Mouse (Mus musculus) intestine, embryonic 15.5 days (tissue): ENCODE results near the gene Magel2. TPM values are rescaled to one million over a fixed set of nuclear protein-coding genes. Genes with fewer than 3 reads are reported as not detected.

Experiments used
- ATAC-seq: fragments of 200-750 bp; cut with Nextera tagmentation; 2 replicates; pipeline ENCODE4 v1.8.0; 2017; ENCODE audit warnings: moderate TSS enrichment, moderate library complexity
- H3K27ac ChIP-seq: fragments of 300-500 bp; sonication (generic); 2 replicates; pipeline ENCODE4 v1.5.1; 2015; ENCODE audit warnings: mild to moderate bottlenecking, inconsistent platforms
- H3K27me3 ChIP-seq: fragments of 300-500 bp; sonication (generic); replicated peaks from 2 replicates; pipeline ENCODE4 v1.6.1; 2015; ENCODE audit warnings: inconsistent platforms
- H3K36me3 ChIP-seq: fragments of 300-500 bp; sonication (generic); 2 replicates; pipeline ENCODE4 v1.6.1; 2015; ENCODE audit warnings: inconsistent platforms
- H3K4me1 ChIP-seq: fragments of 300-500 bp; sonication (generic); replicated peaks from 2 replicates; pipeline ENCODE4 v1.6.1; 2015; ENCODE audit warnings: inconsistent platforms
- H3K4me2 ChIP-seq: fragments of 300-500 bp; sonication (generic); replicated peaks from 2 replicates; pipeline ENCODE4 v1.6.1; 2015; ENCODE audit warnings: mild to moderate bottlenecking, inconsistent platforms
- H3K4me3 ChIP-seq: fragments of 300-500 bp; sonication (generic); replicated peaks from 2 replicates; pipeline ENCODE4 v1.5.1; 2015; ENCODE audit warnings: inconsistent platforms
- H3K9ac ChIP-seq: fragments of 300-500 bp; sonication (generic); 2 replicates; pipeline ENCODE4 v1.6.1; 2015; ENCODE audit warnings: inconsistent platforms
- H3K9me3 ChIP-seq: fragments of 300-500 bp; sonication (generic); 2 replicates; pipeline ENCODE4 v1.6.1; 2016; ENCODE audit warnings: inconsistent platforms
- WGBS: fragments of 180-500 bp; shearing (Covaris S2); methylation state at CpG from one replicate; pipeline ENCODE4 v1.1.7; 2015; 5-methylcytosine and 5-hydroxymethylcytosine counted together
- polyA plus RNA-seq: library from polyadenylated mRNA; unstranded; fragments of >200 nt; fragmentation: Nextera tagmentation; extraction: Ambion mirVana; gene quantifications from 2 replicates; pipeline ENCODE4 v1.2.1, GENCODE M21; 2015

The Magel2 gene
- polyA plus RNA-seq, 1 experiment from 2014 or later: 0.69 TPM

DNA sequence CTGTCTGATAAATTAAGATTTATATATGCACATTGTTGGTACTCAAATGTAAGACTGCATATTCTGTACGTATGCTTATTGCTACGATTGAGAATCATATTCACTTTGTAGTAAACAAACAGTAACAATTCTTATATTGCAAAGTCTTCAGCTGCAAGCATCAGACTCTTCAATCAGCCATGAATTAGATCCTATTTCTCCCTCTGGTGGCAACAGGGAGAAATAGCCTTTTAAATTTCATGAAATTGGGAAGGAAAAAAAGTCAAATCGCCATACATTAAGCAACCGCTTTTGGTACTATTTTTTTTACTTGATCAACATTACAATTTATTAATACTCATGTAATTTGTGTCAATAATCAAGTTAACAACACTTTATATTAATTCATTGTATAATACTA, 11.5 kb downstream of the Magel2 start:
- no peaks in the 10 kb centered on the region for H3K36me3 ChIP-seq
- no peak overlapping the region for H3K4me3 ChIP-seq
- no peak for ATAC-seq
- no peaks in the 10 kb centered on the region for H3K9me3 ChIP-seq
- 38% methylated on average over 4 of the region's 4 CpGs for WGBS
- no peak overlapping the region for H3K9ac ChIP-seq
- no peak overlapping the region for H3K4me2 ChIP-seq
- H3K27ac ChIP-seq: no peak overlapping the region
- no peaks in the 10 kb centered on the region for H3K4me1 ChIP-seq
- no peaks in the 10 kb centered on the region for H3K27me3 ChIP-seq

DNA sequence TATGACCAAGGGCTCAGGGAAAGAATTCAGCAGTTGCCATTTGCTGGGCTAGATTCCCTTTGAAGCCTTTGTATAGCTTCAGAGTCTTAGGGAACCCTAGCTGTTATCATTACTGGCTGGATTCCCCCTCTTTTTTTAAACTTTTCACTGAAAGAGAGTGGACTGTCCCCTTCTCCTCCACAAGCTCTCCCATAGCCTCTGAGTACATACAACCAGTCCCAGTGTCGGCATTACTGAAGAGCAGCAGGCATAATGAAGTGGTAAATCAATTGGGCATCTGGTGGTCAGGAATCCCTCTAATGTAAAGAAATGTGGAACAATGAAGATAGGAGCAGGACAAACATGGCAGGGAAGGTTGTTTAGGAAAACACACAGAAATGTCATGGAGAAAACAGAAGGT, 15.4 kb downstream of the Magel2 start:
- H3K9me3 ChIP-seq: no peaks in the 10 kb centered on the region
- H3K27ac ChIP-seq: no peak overlapping the region
- H3K4me3 ChIP-seq: no peak overlapping the region
- H3K4me2 ChIP-seq: no peak overlapping the region
- H3K9ac ChIP-seq: no peak overlapping the region
- no peak for ATAC-seq
- H3K36me3 ChIP-seq: no peaks in the 10 kb centered on the region
- no peaks in the 10 kb centered on the region for H3K27me3 ChIP-seq
- no peaks in the 10 kb centered on the region for H3K4me1 ChIP-seq
- WGBS: 48% methylated on average over 1 of the region's 1 CpGs

DNA sequence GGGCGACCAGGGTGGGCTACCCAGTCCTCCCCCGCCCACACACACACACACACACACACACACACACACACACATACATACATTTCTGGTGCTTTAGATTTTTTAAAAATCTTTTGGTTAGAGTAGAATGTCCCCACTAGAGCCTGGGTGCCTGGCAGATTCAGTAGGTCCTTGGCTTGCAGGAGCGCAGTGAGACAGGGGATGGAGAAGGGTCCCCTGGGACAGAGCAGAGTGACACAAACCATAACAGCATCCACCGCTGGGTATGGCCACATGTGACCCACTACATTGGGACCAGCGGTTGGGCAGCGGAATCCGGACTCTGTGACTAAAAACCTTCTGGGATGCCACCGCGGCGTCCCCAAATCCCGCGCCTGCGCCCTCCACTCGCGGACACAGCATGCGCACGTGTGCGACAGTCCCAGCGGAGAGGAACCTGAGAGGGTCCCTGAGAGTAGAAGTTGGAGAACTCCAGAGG, 29.8 kb downstream of the Magel2 start:
- no peaks in the 10 kb centered on the region for H3K4me1 ChIP-seq
- no peaks in the 10 kb centered on the region for H3K9me3 ChIP-seq
- WGBS: 40% methylated on average over 19 of the region's 19 CpGs
- no peak for ATAC-seq
- 0 out of 2 replicates have a peak overlapping the region, but pooled peaks have one; percentile 33 for H3K4me2 ChIP-seq
- H3K9ac ChIP-seq: no peak overlapping the region
- H3K36me3 ChIP-seq: no peaks in the 10 kb centered on the region
- H3K4me3 ChIP-seq: no peak overlapping the region
- no peaks in the 10 kb centered on the region for H3K27me3 ChIP-seq
- H3K27ac ChIP-seq: no peak overlapping the region

- H3K4me1 ChIP-seq: no peaks in the 10 kb centered on the region
- H3K9me3 ChIP-seq: no peaks in the 10 kb centered on the region
- H3K4me2 ChIP-seq: no peak overlapping the region
- no peaks in the 10 kb centered on the region for H3K27me3 ChIP-seq
- no peaks in the 10 kb centered on the region for H3K36me3 ChIP-seq
- no peak for ATAC-seq
- no peak overlapping the region for H3K9ac ChIP-seq
- 55% methylated on average over 3 of the region's 3 CpGs for WGBS
- H3K4me3 ChIP-seq: no peak overlapping the region
- H3K27ac ChIP-seq: no peak overlapping the region
Observed at GRCm38 (mm10) chr7:62407803-62408202, 31.0 kb downstream of the Magel2 start.

GRCm38 (mm10) chr7:62415222-62415621, 38.4 kb downstream of the Magel2 start:
- H3K9me3 ChIP-seq: no peaks in the 10 kb centered on the region
- H3K36me3 ChIP-seq: no peaks in the 10 kb centered on the region
- H3K9ac ChIP-seq: no peak overlapping the region
- H3K27me3 ChIP-seq: no peaks in the 10 kb centered on the region
- no peak overlapping the region for H3K4me2 ChIP-seq
- no peak overlapping the region for H3K27ac ChIP-seq
- WGBS: 83% methylated on average over 1 of the region's 1 CpGs
- no peak for ATAC-seq
- no peak overlapping the region for H3K4me3 ChIP-seq
- H3K4me1 ChIP-seq: 0 out of 2 replicates have a peak, but pooled peaks cover 3% of the 10 kb centered on the region

GRCm38 (mm10) chr7:62416173-62416572, 39.4 kb downstream of the Magel2 start:
- H3K27ac ChIP-seq: no peak overlapping the region
- H3K27me3 ChIP-seq: no peaks in the 10 kb centered on the region
- 0 out of 2 replicates have a peak, but pooled peaks cover 3% of the 10 kb centered on the region for H3K4me1 ChIP-seq
- H3K36me3 ChIP-seq: no peaks in the 10 kb centered on the region
- no peak overlapping the region for H3K4me3 ChIP-seq
- no peak for ATAC-seq
- H3K9me3 ChIP-seq: no peaks in the 10 kb centered on the region
- H3K4me2 ChIP-seq: no peak overlapping the region
- H3K9ac ChIP-seq: no peak overlapping the region

DNA sequence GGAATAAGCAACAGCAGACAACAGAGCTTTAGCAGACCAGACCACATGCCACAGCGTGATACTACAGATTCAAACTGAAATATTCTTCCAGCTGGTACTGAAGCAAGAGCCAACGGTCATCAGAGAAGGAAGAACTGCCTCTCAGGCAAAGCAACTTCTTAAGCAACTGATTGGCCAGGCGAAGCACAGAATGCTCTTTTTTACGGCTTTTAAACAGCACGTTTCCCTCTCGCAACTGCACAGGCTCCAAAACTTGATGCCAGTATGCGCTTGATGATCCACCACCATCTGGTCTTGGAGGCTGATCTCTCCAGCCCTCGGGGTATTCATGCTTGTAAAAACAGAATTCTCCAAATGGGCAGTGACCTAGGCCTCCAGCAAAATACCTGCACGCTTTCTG, 41.5 kb downstream of the Magel2 start:
- 82% methylated on average over 9 of the region's 9 CpGs for WGBS
- Histone ChIP-seq H3K4me3 (no peak overlapping the region), H3K4me2 (peak overlapping the region; percentile 73)

DNA sequence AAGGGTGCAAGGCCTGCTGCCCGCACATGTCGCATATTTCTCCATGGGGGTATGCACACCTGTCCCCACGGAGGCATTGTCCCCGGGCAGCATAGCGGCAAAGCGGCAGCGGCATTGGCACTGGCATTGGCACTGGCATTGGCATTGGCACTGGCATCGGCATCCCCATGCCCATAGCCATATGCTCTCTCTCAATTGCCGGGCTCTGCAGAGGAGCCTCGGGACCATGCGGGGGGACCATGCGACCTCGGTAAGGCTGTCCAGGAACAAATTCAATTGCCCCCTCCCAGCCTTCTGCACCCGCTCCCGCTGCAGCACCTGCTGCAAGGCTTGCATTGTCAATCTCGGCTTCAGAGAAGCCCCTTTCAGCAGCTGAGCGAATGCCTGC, 42.3 kb downstream of the Magel2 start:
- H3K4me3 ChIP-seq: peak overlapping the region; percentile 66
- peak overlapping the region; percentile 62 for H3K9ac ChIP-seq
- H3K36me3 ChIP-seq: no peaks in the 10 kb centered on the region
- no peaks in the 10 kb centered on the region for H3K27me3 ChIP-seq
- H3K4me1 ChIP-seq: 0 out of 2 replicates have a peak, but pooled peaks cover 3% of the 10 kb centered on the region
- ATAC-seq: peak; percentile 42
- WGBS: 60% methylated on average over 17 of the region's 17 CpGs
- peak overlapping the region; percentile 73 for H3K4me2 ChIP-seq
- H3K9me3 ChIP-seq: no peaks in the 10 kb centered on the region
- H3K27ac ChIP-seq: no peak overlapping the region

More for the DNA sequence above, 41.5 kb downstream of the Magel2 start:
- H3K9ac ChIP-seq: no peak overlapping the region
- H3K4me1 ChIP-seq: 0 out of 2 replicates have a peak, but pooled peaks cover 3% of the 10 kb centered on the region
- no peak for ATAC-seq
- no peaks in the 10 kb centered on the region for H3K9me3 ChIP-seq
- H3K27ac ChIP-seq: no peak overlapping the region
- H3K36me3 ChIP-seq: no peaks in the 10 kb centered on the region
- H3K27me3 ChIP-seq: no peaks in the 10 kb centered on the region

DNA sequence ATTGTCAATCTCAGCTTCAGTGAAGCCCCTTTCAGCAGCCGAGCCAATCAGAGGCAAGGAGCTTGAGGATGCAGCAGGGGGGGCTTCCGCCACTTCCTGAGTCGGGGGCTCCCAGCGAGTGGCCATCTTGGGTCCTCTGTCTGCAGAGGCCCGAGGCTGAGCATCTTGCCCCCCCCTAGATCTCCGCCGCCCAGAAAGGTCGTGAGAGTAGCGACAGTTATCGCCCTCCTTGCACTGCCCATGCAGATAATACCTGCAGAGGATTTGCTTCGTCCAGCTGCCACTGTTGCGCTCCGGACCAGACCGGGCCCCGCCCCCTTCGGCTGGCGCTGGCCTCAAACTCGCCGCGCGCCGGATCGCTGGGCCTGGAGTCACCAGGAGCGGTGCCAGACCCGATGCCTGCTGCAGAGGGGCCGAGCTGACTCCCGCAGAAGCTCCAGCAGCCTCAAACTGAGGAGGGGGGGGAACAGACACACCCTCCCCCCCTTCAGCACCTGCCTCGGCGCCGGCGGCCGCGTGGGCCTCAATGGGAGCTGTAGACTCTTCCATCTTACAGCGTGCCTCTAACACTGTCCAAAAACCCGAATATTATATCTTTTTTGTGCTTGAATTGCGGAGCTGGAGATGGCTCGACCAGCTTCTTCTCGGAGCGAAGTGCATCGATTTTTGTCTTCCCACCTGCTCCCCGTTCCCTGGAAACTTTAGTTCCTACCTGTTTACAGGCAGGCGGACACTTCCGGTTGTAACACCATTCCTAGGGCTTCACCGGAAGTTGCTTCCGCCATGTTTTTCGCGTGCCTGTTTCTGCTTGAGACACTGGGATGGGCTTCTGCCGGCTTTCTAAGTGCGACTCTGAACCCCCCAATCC, 42.9 kb downstream of the Magel2 start, which contains the start of gene Mkrn3:
Mkrn3 (minus strand) TSS at position 647 of the 868 bp plus-strand sequence.
- Histone ChIP-seq H3K4me2 (peak within 1 kb of the TSS; percentile 73), H3K27me3 (no peaks in the 10 kb centered on the region), H3K4me3 (peak within 1 kb of the TSS; percentile 66), H3K4me1 (0 out of 2 replicates have a peak, but pooled peaks cover 3% of the 10 kb centered on the region), H3K9ac (peak within 1 kb of the TSS; percentile 62), H3K27ac (peak within 1 kb of the TSS; percentile 58; the same call in 1 of the 2 replicates), H3K9me3 (no peaks in the 10 kb centered on the region), H3K36me3 (no peaks in the 10 kb centered on the region)
- peak; percentile 80 for ATAC-seq
- 19% methylated on average over 47 of the region's 49 CpGs for WGBS

DNA sequence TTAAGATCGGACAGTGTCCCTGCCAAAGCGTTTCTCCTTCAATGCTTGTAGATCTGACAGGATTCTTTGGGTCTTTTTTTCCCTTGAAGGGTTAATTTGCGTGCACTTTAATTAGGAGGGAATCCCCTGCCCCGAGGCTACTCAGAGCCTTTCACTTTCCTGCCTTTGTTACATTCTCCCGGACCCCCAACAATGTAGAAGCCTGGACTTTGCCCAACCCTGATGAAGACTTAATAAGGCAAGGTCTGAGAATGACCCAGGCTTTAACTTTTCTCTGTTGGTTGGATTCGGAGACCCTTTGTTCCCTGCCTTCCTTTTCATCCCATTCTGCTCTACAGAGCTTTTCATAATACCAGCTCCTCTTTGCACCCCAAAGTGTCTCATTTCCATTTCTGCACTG, 43.8 kb downstream of the Magel2 start:
- 67% methylated on average over 6 of the region's 6 CpGs for WGBS
- Histone ChIP-seq H3K36me3 (no peaks in the 10 kb centered on the region), H3K27ac (no peak overlapping the region), H3K4me3 (no peak overlapping the region; the same call in 1 of the 2 replicates), H3K9ac (no peak overlapping the region), H3K4me2 (peak overlapping the region; percentile 73; the same call in 1 of the 2 replicates), H3K9me3 (no peaks in the 10 kb centered on the region), H3K4me1 (0 out of 2 replicates have a peak, but pooled peaks cover 3% of the 10 kb centered on the region), H3K27me3 (no peaks in the 10 kb centered on the region)
- no peak for ATAC-seq

GRCm38 (mm10) chr7:62423210-62423609, 46.4 kb downstream of the Magel2 start:
- ATAC-seq: no peak
- no peak overlapping the region for H3K9ac ChIP-seq
- no peak overlapping the region for H3K4me2 ChIP-seq
- WGBS: 57% methylated on average over 4 of the region's 4 CpGs
- no peaks in the 10 kb centered on the region for H3K27me3 ChIP-seq
- no peaks in the 10 kb centered on the region for H3K36me3 ChIP-seq
- H3K9me3 ChIP-seq: no peaks in the 10 kb centered on the region
- H3K4me3 ChIP-seq: no peak overlapping the region
- H3K27ac ChIP-seq: no peak overlapping the region
- H3K4me1 ChIP-seq: 0 out of 2 replicates have a peak, but pooled peaks cover 3% of the 10 kb centered on the region

DNA sequence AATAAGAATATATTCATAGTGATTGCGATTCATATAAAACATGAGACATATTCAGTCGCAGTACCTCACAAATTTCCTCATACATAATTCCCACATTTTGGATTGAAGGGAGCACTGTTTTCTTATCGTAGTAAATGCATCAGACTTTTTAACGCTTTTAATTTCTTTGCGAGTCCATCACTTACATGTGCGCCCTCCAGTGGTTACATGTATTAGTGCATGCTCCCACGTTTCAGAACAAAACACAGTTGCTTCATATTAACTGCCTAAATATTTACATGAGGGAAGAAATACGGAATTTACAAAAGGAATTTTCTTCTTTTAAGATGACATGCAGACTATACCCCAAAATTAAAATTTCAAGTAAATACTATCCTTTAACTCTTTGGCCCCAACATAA, 51.5 kb downstream of the Magel2 start:
- 24% methylated on average over 8 of the region's 8 CpGs for WGBS
- ATAC-seq: no peak
- H3K27me3 ChIP-seq: no peaks in the 10 kb centered on the region
- no peak overlapping the region for H3K4me2 ChIP-seq
- H3K36me3 ChIP-seq: no peaks in the 10 kb centered on the region
- H3K27ac ChIP-seq: no peak overlapping the region
- no peak overlapping the region for H3K4me3 ChIP-seq
- H3K9ac ChIP-seq: no peak overlapping the region
- no peaks in the 10 kb centered on the region for H3K4me1 ChIP-seq
- no peaks in the 10 kb centered on the region for H3K9me3 ChIP-seq
